Mouse (Mus musculus): Measurements from ENCODE around the gene Ahcyl1.

DNA sequence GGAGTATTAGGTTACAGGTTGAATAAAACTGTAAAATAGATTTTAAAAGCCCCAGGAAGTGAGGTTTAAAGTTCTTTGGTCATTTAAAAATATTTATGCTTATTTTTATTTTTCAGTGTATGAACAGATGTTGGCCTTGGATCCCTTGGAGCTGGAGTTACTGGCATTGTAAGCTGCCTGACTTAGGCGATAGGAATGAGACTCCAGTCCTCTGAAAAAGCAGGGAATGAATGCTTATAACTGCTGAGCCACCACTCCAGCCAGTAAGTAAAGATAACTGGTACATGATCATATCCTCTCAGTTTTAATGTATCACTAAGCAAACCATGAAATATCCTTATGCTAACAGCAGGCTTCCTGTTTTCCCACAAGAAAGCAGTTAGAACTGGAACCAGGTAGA is 8.1 kb downstream of the Ahcyl1 start:
- TF ChIP-seq CTCF (IDR thresholded peaks at IDR 0.05; ENCODE audit: low read depth, low read length) (no peak), GATA2 (IDR thresholded peaks at IDR 0.05; ENCODE audit: borderline replicate concordance, low read depth, low read length) (no peak), POLR2AphosphoS5 (IDR thresholded peaks at IDR 0.05; ENCODE audit: insufficient replicate concordance, low read depth, low read length) (no peak), GATA1 (IDR thresholded peaks at IDR 0.05; ENCODE audit: borderline replicate concordance, low read length) (no peak)

Measured in G1E (cell line).